In the genomic region with DNA sequence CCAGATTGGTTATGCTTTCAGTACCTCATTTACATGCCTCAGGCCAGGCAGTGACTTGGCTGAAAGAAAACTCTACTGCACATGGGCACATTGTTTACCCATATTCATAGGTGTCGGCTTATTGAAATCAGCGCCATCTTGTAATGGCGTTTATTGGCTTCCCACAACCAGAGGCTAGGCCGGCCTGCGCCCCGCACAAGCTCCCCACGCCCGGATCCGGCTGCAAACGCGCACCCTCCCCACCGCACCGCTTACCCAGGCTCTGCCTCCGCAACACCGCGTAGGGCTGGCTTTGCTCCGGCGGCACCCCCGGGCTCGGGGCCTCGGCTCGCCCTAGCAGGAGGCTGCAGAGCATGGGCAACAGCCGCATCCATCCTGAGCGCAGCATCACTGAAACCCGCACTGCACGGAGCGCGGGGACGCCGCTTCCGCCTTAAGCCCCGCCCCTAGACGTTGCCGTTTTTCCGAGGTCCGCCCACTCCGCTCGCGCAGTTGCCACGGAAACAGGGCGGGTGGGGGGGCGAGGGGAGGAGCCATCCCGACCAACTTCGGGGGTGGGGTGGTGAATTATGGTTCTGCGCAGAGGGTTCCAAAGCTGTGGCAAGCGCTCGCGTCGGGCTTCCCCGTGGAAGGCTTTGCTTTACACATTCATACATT, we compare ENCODE assay signal across 8 mouse cellular contexts. TPM values are rescaled to one million over a fixed set of nuclear protein-coding genes. Genes with fewer than 3 reads are reported as not detected.
DNase-seq lines count a peak whose midpoint lies in the region; ATAC-seq and TF ChIP-seq lines count a peak whose summit lies in the region.

No protein-coding gene starts in this region.

- in situ Hi-C loops in ES-E14 (cut with MboI; ENCODE audit: low sequenced_read_pairs in 2 of 2, unreplicated experiment in 2 of 2) = no loop called here

- DNase-seq in ES-E14 (ENCODE audit: low read depth, low spot score) = peak; percentile 69
- DNase-seq in cerebellum, adult 18-20 months = peak; percentile 91 to 92
- peak; percentile 81 to 84 for DNase-seq in heart, postnatal 36 days
- peak; percentile 88 for DNase-seq in layer of hippocampus, adult 9-11 months
- peak; percentile 81 for DNase-seq in ovary, adult 18-20 months (ENCODE audit: low spot score)
- peak; percentile 84 for DNase-seq in thymus, adult 2 months

- WGBS in forebrain, embryonic 16.5 days = under 1% methylated on average over 50 of the region's 50 CpGs
- 1% methylated on average over 50 of the region's 50 CpGs for WGBS in lung, embryonic 16.5 days
- under 1% methylated on average over 50 of the region's 50 CpGs for WGBS in thymus, adult 2 months

- H3K4me3 ChIP-seq in ES-E14 (ENCODE audit: insufficient read depth in 1 of 2, low read depth in 1 of 2, low read length in 2 of 2, poor library complexity in 1 of 2, severe bottlenecking in 1 of 2) = peak overlapping the region; percentile 88 to 97
- peak overlapping the region; percentile 68 for H3K4me3 ChIP-seq in forebrain, embryonic 16.5 days (replicated peaks; ENCODE audit: low read length)
- H3K4me3 ChIP-seq in lung, embryonic 16.5 days (ENCODE audit: low read length) = peak overlapping the region; percentile 97
- peak overlapping the region; percentile 96 for H3K4me3 ChIP-seq in thymus, adult 2 months (ENCODE audit: control insufficient read depth, insufficient read depth, low read length)

- TF ChIP-seq POLR2A in thymus, adult 2 months (IDR thresholded peaks at IDR 0.05; ENCODE audit: control insufficient read depth, extremely low read depth, insufficient read depth, low read length, poor library complexity) = peak; percentile 62

- intact Hi-C loops in heart, postnatal 36 days (cut with DNase I) = no loop called here

- H3K4me1 ChIP-seq in ES-E14 (ENCODE audit: control insufficient read depth in 2 of 2, insufficient read depth in 2 of 2, low read length in 2 of 2, poor library complexity in 1 of 2) = peaks cover 2 to 12% of the 10 kb centered on the region in 2 experiments; a peak in 2 of 4 replicates
- H3K4me1 ChIP-seq in forebrain, embryonic 16.5 days (replicated peaks; ENCODE audit: control insufficient read depth, insufficient read depth, low read length) = peaks cover 17% of the 10 kb centered on the region
- no peaks in the 10 kb centered on the region; the same call in 1 of the 2 replicates for H3K4me1 ChIP-seq in lung, embryonic 16.5 days (replicated peaks; ENCODE audit: control insufficient read depth, insufficient read depth, low read length)
- peaks cover 4% of the 10 kb centered on the region for H3K4me1 ChIP-seq in thymus, adult 2 months (replicated peaks; ENCODE audit: control insufficient read depth, insufficient read depth, low read length)

- H3K9me3 ChIP-seq in ES-E14 (ENCODE audit: control insufficient read depth, insufficient read depth, low read depth, low read length) = no peaks in the 10 kb centered on the region
- 0 out of 2 replicates have a peak, but pooled peaks cover 3% of the 10 kb centered on the region for H3K9me3 ChIP-seq in forebrain, embryonic 16.5 days (ENCODE audit: control insufficient read depth, low read length)
- no peaks in the 10 kb centered on the region for H3K9me3 ChIP-seq in lung, embryonic 16.5 days (ENCODE audit: control insufficient read depth, low read length)

- ATAC-seq in forebrain, embryonic 16.5 days = peak; percentile 99
- ATAC-seq in lung, embryonic 16.5 days (ENCODE audit: low read depth) = peak; percentile 95

- peak overlapping the region; percentile 54 for H3K4me2 ChIP-seq in forebrain, embryonic 16.5 days (ENCODE audit: low read length)
- H3K4me2 ChIP-seq in lung, embryonic 16.5 days (ENCODE audit: low read depth, low read length) = peak overlapping the region; percentile 71

- no peaks in the 10 kb centered on the region for H3K27me3 ChIP-seq in forebrain, embryonic 16.5 days (replicated peaks; ENCODE audit: control insufficient read depth, insufficient read depth, low read length)
- no peaks in the 10 kb centered on the region for H3K27me3 ChIP-seq in lung, embryonic 16.5 days (ENCODE audit: control insufficient read depth, insufficient read depth, low read depth, low read length)
- no peaks in the 10 kb centered on the region for H3K27me3 ChIP-seq in thymus, adult 2 months (ENCODE audit: control insufficient read depth, insufficient read depth, low read length)

- H3K36me3 ChIP-seq in ES-E14 (ENCODE audit: control insufficient read depth, insufficient read depth, low read length, poor library complexity, severe bottlenecking) = peaks cover 6% of the 10 kb centered on the region; the same call in 1 of the 2 replicates
- peaks cover 3% of the 10 kb centered on the region for H3K36me3 ChIP-seq in forebrain, embryonic 16.5 days (ENCODE audit: control insufficient read depth, insufficient read depth)
- no peaks in the 10 kb centered on the region; the same call in 1 of the 2 replicates for H3K36me3 ChIP-seq in lung, embryonic 16.5 days (ENCODE audit: control insufficient read depth, insufficient read depth, low read length)
- no peaks in the 10 kb centered on the region for H3K36me3 ChIP-seq in thymus, adult 2 months (ENCODE audit: control insufficient read depth, insufficient read depth, low read length)

- TF ChIP-seq CTCF in thymus, adult 2 months (IDR thresholded peaks at IDR 0.05; ENCODE audit: borderline replicate concordance, control insufficient read depth, extremely low read depth, insufficient read depth, low read length, poor library complexity) = no peak

- peak overlapping the region; percentile 73 for H3K27ac ChIP-seq in ES-E14 (ENCODE audit: insufficient read depth, low read depth, low read length, poor library complexity, severe bottlenecking)
- H3K27ac ChIP-seq in forebrain, embryonic 16.5 days (ENCODE audit: low read length) = peak overlapping the region; percentile 95
- H3K27ac ChIP-seq in lung, embryonic 16.5 days (ENCODE audit: low read length) = peak overlapping the region; percentile 83
- no peak overlapping the region for H3K27ac ChIP-seq in thymus, adult 2 months (ENCODE audit: control insufficient read depth, insufficient read depth, low read length)

- peak overlapping the region; percentile 88 for H3K9ac ChIP-seq in ES-E14 (ENCODE audit: insufficient read depth, low read depth, low read length, poor library complexity, severe bottlenecking)
- H3K9ac ChIP-seq in forebrain, embryonic 16.5 days (replicated peaks; ENCODE audit: low read depth, low read length) = peak overlapping the region; percentile 85
- peak overlapping the region; percentile 86 for H3K9ac ChIP-seq in lung, embryonic 16.5 days (ENCODE audit: low read length)

TF ChIP-seq in ES-E14, 5 proteins besides CTCF, POLR2A, EP300 and RAD21:
- TF ChIP-seq CHD2 (IDR thresholded peaks at IDR 0.05; ENCODE audit: low read depth, low read length) = no peak
- no peak for TF ChIP-seq ZNF384 (IDR thresholded peaks at IDR 0.05; ENCODE audit: low read depth, low read length)
- no peak for TF ChIP-seq ZC3H11A (IDR thresholded peaks at IDR 0.05; ENCODE audit: borderline replicate concordance, low read depth, low read length)
- no peak for TF ChIP-seq MAFK (IDR thresholded peaks at IDR 0.05; ENCODE audit: insufficient read depth, low read depth, low read length)

RNA-seq across cellular contexts. Expression of gene 1500011B03Rik, which starts 9.6 kb away (rescaled TPM):
- total RNA-seq in ES-E14 (2012; rRNA removed) = 103 and 139 TPM in 2 replicates
- 220 and 250 TPM in 2 replicates for polyA plus RNA-seq in forebrain, embryonic 16.5 days (2015; fragmentation: Nextera tagmentation; extraction: Ambion mirVana)
- 1 to 10 TPM; 5.2 to 5.9 TPM for total RNA-seq in heart, postnatal 36 days (2021)
- 70.6 and 70.9 TPM in 2 replicates for polyA plus RNA-seq in lung, embryonic 16.5 days (2015; fragmentation: Nextera tagmentation; extraction: Ambion mirVana)
- 46.4 and 53.8 TPM in 2 replicates for polyA plus RNA-seq in thymus, adult 2 months (2012; rRNA removed)

RNA-seq across cellular contexts. Expression of gene Git2, which starts 38.3 kb away (rescaled TPM):
- total RNA-seq in ES-E14 (2012; rRNA removed) = 29.8 and 30.3 TPM in 2 replicates
- polyA plus RNA-seq in forebrain, embryonic 16.5 days (2015; fragmentation: Nextera tagmentation; extraction: Ambion mirVana) = 53.9 and 58.5 TPM in 2 replicates
- total RNA-seq in heart, postnatal 36 days (2021) = 10 to 100 TPM; 28.7 to 32.0 TPM
- 57.4 and 59.0 TPM in 2 replicates for polyA plus RNA-seq in lung, embryonic 16.5 days (2015; fragmentation: Nextera tagmentation; extraction: Ambion mirVana)
- 221 and 232 TPM in 2 replicates for polyA plus RNA-seq in thymus, adult 2 months (2012; rRNA removed)

RNA-seq across cellular contexts. Expression of gene Ankrd13a, which starts 39.2 kb away (rescaled TPM):
- total RNA-seq in ES-E14 (2012; rRNA removed) = 62.4 and 66.4 TPM in 2 replicates
- polyA plus RNA-seq in forebrain, embryonic 16.5 days (2015; fragmentation: Nextera tagmentation; extraction: Ambion mirVana) = 29.4 and 30.1 TPM in 2 replicates
- total RNA-seq in heart, postnatal 36 days (2021) = 10 to 100 TPM; 30.9 to 42.3 TPM
- polyA plus RNA-seq in lung, embryonic 16.5 days (2015; fragmentation: Nextera tagmentation; extraction: Ambion mirVana) = 31.2 and 43.1 TPM in 2 replicates
- 118 and 142 TPM in 2 replicates for polyA plus RNA-seq in thymus, adult 2 months (2012; rRNA removed)

RNA-seq across cellular contexts. Expression of gene 4930519G04Rik, which starts 39.8 kb away (rescaled TPM):
- not detected in 2 replicates for total RNA-seq in ES-E14 (2012; rRNA removed)
- not detected in 2 replicates for polyA plus RNA-seq in forebrain, embryonic 16.5 days (2015; fragmentation: Nextera tagmentation; extraction: Ambion mirVana)
- not detected for total RNA-seq in heart, postnatal 36 days (2021)
- polyA plus RNA-seq in lung, embryonic 16.5 days (2015; fragmentation: Nextera tagmentation; extraction: Ambion mirVana) = not detected in 2 replicates
- not detected in 2 replicates for polyA plus RNA-seq in thymus, adult 2 months (2012; rRNA removed)

RNA-seq across cellular contexts. Expression of gene Gm9936, which starts 44.8 kb away (rescaled TPM):
- total RNA-seq in ES-E14 (2012; rRNA removed) = 0.05 TPM in 1 of 2 replicates, not detected in the other
- polyA plus RNA-seq in forebrain, embryonic 16.5 days (2015; fragmentation: Nextera tagmentation; extraction: Ambion mirVana) = 2.0 and 2.5 TPM in 2 replicates
- total RNA-seq in heart, postnatal 36 days (2021) = not detected
- polyA plus RNA-seq in lung, embryonic 16.5 days (2015; fragmentation: Nextera tagmentation; extraction: Ambion mirVana) = 0.06 and 0.11 TPM in 2 replicates
- polyA plus RNA-seq in thymus, adult 2 months (2012; rRNA removed) = 0.04 TPM in 1 of 2 replicates, not detected in the other
